Mouse (Mus musculus): ENCODE results near the gene Camk1. TPM values are rescaled to one million over a fixed set of nuclear protein-coding genes. Genes with fewer than 3 reads are reported as not detected.

Gene Camk1
- total and polyA plus RNA-seq, 2 experiments from 2014 or later: 102 to 132 TPM

DNA sequence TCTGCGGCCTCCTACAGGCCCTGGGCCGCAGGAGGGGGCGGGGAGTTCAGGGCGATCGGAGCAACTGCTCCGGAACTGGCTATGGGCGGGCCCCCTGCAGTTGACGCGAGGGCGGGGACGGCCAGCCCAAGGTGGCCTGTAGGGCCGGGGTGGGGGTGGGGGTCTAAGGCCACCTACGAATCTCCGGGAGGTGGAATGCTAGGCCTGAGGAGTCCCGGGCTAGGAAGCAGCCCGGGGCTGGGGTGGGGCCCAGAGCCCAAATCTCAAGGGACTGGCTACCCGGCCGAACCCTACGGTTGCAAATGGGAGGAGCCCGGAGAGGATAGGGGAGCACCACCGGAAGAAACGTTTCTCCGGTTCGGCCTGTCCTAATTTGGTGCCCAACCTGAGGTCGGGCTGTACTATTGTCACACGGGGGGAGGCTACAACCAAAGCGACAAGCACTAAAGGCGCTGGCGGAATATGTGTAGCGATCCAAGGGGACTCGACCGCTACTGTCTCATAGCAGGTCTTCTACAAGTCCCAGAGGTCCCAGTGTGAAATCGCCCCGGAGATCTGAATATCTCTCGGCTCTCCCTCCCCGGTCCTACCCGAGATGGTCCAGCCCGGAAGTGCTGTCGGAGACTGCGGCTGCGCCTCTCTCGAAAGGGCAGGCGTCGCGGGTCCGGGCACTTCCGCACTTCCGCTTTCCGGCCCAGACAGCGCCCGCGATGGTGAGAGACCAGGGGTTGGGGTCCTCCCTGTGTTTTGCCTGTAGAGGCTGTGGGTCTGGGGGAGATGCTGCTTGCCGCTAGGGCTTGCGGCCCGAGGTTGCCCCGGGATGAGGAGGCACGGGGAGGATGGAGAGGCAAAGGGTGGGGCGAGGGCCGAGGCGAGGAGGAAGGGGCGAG lies 34.0 kb upstream of the Camk1 start, which contains the start of the genes Tada3 and Arpc4:
Tada3 (minus strand) TSS at position 388 of the 890 bp plus-strand sequence.
Arpc4 (plus strand) TSS at position 620 of the 890 bp plus-strand sequence.
- peak within 1 kb of the TSS; percentile 99 for H3K4me3 ChIP-seq (ENCODE audit: low read depth, low read length)
- peak within 1 kb of the TSS; percentile 95 for H3K4me2 ChIP-seq (ENCODE audit: low read depth, low read length, poor library complexity, severe bottlenecking)
- H3K27me3 ChIP-seq (ENCODE audit: insufficient read depth, low read length): no peaks in the 10 kb centered on the region
- DNase-seq (ENCODE audit: low spot score) (peak; percentile 97), ATAC-seq (ENCODE audit: low FRiP score) (peak; percentile 95)
- H3K9ac ChIP-seq (replicated peaks; ENCODE audit: low read length, poor library complexity, severe bottlenecking): peak within 1 kb of the TSS; percentile 97
- no peaks in the 10 kb centered on the region for H3K9me3 ChIP-seq (ENCODE audit: low read length)
- no peaks in the 10 kb centered on the region; the same call in 1 of the 2 replicates for H3K4me1 ChIP-seq (ENCODE audit: insufficient read depth, low read length)
- peaks cover 36% of the 10 kb centered on the region for H3K36me3 ChIP-seq (ENCODE audit: insufficient read depth, low read length)
- peak; percentile 34 for TF ChIP-seq CTCF (IDR thresholded peaks at IDR 0.05)
- under 1% methylated on average over 57 of the region's 61 CpGs for WGBS
- H3K27ac ChIP-seq (ENCODE audit: low read depth, low read length): peak within 1 kb of the TSS; percentile 92

DNA sequence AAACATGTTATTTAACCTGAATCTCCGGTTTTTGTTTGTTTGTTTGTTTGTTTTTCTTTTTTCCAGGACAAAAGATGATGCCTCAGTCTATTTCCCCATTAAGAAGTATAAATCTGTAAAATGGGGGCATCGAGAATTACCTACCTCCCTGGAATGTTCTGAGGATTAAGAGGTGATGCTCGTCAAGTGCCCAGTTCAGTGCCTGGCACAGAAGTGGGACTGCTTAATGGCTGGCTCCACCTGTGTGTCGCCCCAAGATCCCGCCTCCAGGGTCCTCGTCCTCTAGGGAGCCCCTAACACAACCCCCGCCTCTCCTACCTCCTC lies 33.4 kb upstream of the Camk1 start:
- Histone ChIP-seq H3K36me3 (ENCODE audit: insufficient read depth, low read length) (peaks cover 42% of the 10 kb centered on the region), H3K4me3 (ENCODE audit: low read depth, low read length) (peak overlapping the region; percentile 99), H3K27ac (ENCODE audit: low read depth, low read length) (peak overlapping the region; percentile 92), H3K4me2 (ENCODE audit: low read depth, low read length, poor library complexity, severe bottlenecking) (peak overlapping the region; percentile 95), H3K9me3 (ENCODE audit: low read length) (no peaks in the 10 kb centered on the region), H3K27me3 (ENCODE audit: insufficient read depth, low read length) (no peaks in the 10 kb centered on the region), H3K4me1 (ENCODE audit: insufficient read depth, low read length) (no peaks in the 10 kb centered on the region; the same call in 1 of the 2 replicates), H3K9ac (replicated peaks; ENCODE audit: low read length, poor library complexity, severe bottlenecking) (peak overlapping the region; percentile 97)
- ATAC-seq (ENCODE audit: low FRiP score) (no peak), DNase-seq (ENCODE audit: low spot score) (no peak)
- 8% methylated on average over 7 of the region's 7 CpGs for WGBS
- TF ChIP-seq CTCF (IDR thresholded peaks at IDR 0.05): no peak; the same call in 1 of the 2 replicates

DNA sequence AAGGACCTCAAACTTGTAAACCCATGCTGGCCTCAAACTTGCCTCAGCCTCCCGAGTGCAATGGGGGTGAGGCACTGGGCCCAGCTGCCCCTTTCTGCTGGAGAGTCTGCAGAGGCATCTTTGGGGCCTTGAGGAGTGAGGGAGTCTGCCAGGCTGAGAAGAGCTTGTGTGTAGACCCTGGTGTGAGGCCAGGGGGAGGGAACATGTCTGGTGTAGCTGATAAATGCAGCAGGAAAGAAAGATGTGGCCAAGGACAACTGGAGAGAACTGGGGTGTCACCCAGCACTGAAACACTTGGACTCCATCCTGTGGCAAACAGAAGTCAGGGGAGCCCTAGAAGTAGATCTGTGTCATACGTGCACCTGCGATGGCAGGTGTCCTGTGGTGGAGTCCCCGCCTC lies 29.7 kb upstream of the Camk1 start:
- no peak for ATAC-seq (ENCODE audit: low FRiP score)
- Histone ChIP-seq H3K9me3 (ENCODE audit: low read length) (no peaks in the 10 kb centered on the region), H3K9ac (replicated peaks; ENCODE audit: low read length, poor library complexity, severe bottlenecking) (no peak overlapping the region), H3K27ac (ENCODE audit: low read depth, low read length) (no peak overlapping the region), H3K4me2 (ENCODE audit: low read depth, low read length, poor library complexity, severe bottlenecking) (no peak overlapping the region), H3K4me1 (ENCODE audit: insufficient read depth, low read length) (no peaks in the 10 kb centered on the region; the same call in 1 of the 2 replicates), H3K4me3 (ENCODE audit: low read depth, low read length) (no peak overlapping the region), H3K36me3 (ENCODE audit: insufficient read depth, low read length) (peaks cover 65% of the 10 kb centered on the region), H3K27me3 (ENCODE audit: insufficient read depth, low read length) (no peaks in the 10 kb centered on the region)
- TF ChIP-seq CTCF (IDR thresholded peaks at IDR 0.05): no peak
- 95% methylated on average over 4 of the region's 4 CpGs for WGBS
- DNase-seq (ENCODE audit: low spot score): no peak

DNA sequence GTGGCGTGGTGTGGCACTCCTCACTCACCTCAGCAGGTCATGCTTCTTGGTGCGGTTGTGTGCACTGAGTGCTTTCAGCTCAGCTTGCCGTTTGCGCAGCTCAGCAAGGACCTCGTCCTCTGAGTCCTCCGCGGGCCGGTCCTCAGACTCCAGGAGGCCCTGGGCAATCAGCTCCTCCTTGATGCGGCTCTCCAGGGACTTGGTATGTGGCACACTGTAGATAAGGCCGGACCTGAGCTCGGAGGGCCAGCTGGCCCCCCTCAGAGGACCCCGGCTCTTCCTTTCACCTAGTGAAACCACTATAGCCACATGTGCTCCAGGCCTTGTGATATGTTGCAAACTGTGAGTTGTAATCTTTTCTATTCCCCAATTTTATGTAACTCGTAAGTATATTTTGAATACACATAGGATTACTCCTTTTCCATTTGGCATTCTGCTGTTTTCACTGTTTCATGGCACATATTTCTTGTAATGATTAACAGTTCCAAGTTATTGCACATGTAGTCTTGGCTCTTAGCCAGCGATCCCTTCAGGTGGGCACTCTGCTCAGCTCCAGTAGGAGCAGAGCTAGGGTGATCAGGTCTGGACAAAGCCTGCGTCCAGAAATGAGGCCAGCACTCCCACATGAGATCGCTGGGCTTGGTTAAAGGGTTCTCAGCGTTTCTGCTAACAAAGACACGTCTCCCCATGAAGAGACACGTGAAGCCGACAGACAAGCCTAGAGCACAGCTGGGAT lies 26.6 kb upstream of the Camk1 start:
- Histone ChIP-seq H3K4me3 (ENCODE audit: low read depth, low read length) (no peak overlapping the region), H3K4me1 (ENCODE audit: insufficient read depth, low read length) (no peaks in the 10 kb centered on the region), H3K27ac (ENCODE audit: low read depth, low read length) (no peak overlapping the region), H3K9me3 (ENCODE audit: low read length) (no peaks in the 10 kb centered on the region), H3K36me3 (ENCODE audit: insufficient read depth, low read length) (peaks cover 69% of the 10 kb centered on the region), H3K4me2 (ENCODE audit: low read depth, low read length, poor library complexity, severe bottlenecking) (no peak overlapping the region), H3K9ac (replicated peaks; ENCODE audit: low read length, poor library complexity, severe bottlenecking) (no peak overlapping the region), H3K27me3 (ENCODE audit: insufficient read depth, low read length) (no peaks in the 10 kb centered on the region)
- 94% methylated on average over 20 of the region's 20 CpGs for WGBS
- DNase-seq (ENCODE audit: low spot score) (no peak), ATAC-seq (ENCODE audit: low FRiP score) (no peak)
- no peak for TF ChIP-seq CTCF (IDR thresholded peaks at IDR 0.05)

DNA sequence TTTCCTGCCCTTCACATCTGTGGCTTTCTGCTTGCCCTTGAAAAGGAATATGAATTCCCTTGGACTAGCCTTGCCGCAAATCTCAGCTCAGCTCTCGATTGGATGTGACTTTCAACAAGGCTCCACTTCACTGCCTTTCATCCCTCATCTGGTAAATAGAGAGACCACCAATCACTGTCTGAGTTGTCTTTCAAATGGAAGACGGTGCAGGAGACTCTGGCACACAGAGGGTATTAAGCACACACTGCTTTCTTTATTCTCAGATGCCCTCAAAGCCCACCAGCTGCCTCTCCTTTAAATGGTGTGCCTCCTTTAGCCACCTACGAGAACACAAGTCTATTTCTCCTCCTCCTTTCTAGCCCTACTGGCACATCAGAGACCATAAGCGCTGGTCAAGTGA lies 24.8 kb upstream of the Camk1 start:
- no peak for TF ChIP-seq CTCF (IDR thresholded peaks at IDR 0.05)
- H3K4me2 ChIP-seq (ENCODE audit: low read depth, low read length, poor library complexity, severe bottlenecking): no peak overlapping the region
- 78% methylated on average over 5 of the region's 5 CpGs for WGBS
- peak; percentile 22 for DNase-seq (ENCODE audit: low spot score)
- H3K4me1 ChIP-seq (ENCODE audit: insufficient read depth, low read length): no peaks in the 10 kb centered on the region
- ATAC-seq (ENCODE audit: low FRiP score): peak; percentile 27; the same call in 1 of the 2 replicates
- H3K27me3 ChIP-seq (ENCODE audit: insufficient read depth, low read length): no peaks in the 10 kb centered on the region
- no peak overlapping the region for H3K27ac ChIP-seq (ENCODE audit: low read depth, low read length)
- H3K9ac ChIP-seq (replicated peaks; ENCODE audit: low read length, poor library complexity, severe bottlenecking): no peak overlapping the region
- H3K36me3 ChIP-seq (ENCODE audit: insufficient read depth, low read length): peaks cover 56% of the 10 kb centered on the region
- H3K9me3 ChIP-seq (ENCODE audit: low read length): no peaks in the 10 kb centered on the region
- no peak overlapping the region for H3K4me3 ChIP-seq (ENCODE audit: low read depth, low read length)
